Mouse (Mus musculus) urinary bladder, adult 18-20 months (tissue): ENCODE results near the gene Nfatc3.

Experiments used
- DNase-seq, 2 experiments: peaks; one replicate each; pipeline ENCODE4 v3.0.0; 2022; ENCODE audit warnings: low spot score in 2 of 2, mixed read lengths in 2 of 2

Gene Nfatc3

DNA sequence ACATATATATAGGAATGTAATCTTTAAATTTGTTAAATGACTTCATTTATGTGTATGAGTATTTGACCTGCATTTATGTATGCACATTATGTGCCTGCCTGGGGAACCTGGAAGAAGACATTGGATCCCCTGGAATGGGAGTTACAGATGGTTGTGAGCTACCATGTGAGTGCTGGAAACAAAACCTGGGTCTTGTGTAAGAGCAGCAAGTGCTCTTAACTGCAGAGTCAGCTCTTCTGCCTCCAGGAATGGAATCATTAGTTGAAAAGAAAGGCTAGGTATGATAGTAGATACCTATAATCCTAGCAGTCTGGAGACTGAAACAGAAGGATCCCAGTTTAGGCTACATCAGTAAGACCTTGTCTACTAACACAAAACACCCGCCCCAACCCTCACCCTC is 67.4 kb downstream of the Nfatc3 start:
- DNase-seq: no peak

DNA sequence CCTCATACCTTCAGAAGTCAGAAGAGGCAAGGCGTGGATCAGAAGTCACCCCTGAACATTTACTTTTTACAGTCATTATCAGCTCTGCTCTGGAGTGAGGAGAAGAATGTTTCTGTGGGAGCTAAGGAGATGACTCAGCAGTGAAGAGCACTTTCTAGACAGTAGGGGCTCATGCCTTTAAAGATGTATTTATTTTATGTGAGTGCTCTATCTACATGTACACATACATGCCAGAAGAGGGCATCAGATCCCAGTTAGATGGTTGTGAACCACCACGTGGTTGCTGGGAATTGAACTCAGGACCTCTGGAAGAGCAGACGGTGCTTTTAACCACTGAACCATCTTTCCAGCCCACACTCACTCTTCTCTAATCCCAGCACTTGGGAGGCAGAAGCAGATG is 68.4 kb downstream of the Nfatc3 start:
- no peak for DNase-seq

DNA sequence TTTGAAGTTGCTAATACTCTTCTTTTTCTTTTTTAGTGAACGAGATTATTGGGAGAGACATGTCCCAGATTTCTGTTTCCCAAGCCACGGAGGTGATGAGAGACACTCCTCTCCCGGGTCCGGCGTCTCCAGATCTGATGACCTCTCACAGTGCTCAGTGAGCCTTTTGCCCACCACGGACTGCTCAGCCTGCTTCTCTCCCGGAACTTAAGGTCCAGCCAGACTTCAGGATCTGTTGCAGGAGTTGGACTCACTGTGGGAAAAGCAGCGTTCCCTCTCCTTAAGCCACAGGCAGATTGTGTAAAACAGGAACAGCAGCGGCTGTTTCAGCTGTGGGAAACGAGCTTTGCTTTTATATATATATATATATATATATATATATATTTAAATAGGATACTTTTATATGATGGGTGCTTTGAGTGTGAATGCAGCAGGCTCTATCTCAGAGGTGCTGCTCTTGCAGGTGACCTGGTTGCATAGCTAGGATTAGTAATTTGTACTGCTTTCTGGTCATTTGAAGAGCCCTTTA is 69.3 kb downstream of the Nfatc3 start:
- no peak for DNase-seq

DNA sequence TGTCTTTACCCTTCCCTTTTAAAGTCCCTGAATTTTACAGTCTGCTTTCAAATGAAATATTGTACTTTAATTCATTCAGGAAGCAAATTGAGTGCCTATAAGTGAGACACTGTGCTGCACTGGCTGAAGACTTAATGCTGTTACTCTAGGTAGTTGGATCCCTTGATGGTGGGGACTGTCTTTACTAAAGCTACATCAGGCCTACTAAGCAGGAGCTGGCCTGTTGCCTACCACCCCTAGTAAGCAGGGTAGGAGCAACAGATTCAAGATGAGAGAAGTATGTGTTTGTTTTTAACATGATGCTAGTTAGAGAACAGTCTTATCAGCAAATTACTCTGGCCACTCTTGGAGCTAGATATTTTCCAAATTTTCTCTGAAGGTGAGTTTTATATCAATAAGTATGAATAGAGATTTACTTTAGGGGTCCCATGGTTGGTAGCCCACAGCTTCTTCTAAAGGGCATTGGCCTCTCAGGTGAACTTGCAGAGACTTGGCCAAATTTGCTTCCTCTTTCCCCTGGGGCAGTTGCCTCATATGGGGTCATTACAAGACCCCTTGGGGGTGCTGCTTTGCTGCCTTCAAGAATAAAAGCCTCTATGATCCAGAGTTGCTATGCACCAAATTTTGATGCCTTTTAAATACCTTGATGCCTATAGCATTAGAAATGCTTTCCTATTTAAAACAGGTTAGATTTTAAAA is 70.7 kb downstream of the Nfatc3 start:
- DNase-seq: no peak

DNA sequence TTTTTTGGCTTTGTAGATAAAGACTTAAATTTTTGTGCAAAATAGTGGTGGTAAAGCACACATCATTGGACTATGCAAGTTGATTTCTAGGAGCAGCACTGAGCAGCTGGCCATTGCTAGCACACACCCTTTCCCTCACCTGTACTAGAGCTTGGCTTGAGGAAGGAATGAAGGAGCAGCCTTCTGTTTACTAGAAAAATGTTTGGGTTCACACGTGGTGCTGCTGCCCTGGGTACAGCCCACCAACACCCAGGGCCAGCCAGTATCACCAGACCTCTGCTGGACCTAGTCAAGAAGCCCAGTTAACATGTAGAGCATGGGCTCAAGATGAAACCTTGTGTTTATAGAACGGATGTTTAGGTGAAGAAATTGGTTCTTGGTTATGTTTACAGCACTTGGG is 71.4 kb downstream of the Nfatc3 start:
- peak in 1 of 2 experiments; percentile 10 for DNase-seq

DNA sequence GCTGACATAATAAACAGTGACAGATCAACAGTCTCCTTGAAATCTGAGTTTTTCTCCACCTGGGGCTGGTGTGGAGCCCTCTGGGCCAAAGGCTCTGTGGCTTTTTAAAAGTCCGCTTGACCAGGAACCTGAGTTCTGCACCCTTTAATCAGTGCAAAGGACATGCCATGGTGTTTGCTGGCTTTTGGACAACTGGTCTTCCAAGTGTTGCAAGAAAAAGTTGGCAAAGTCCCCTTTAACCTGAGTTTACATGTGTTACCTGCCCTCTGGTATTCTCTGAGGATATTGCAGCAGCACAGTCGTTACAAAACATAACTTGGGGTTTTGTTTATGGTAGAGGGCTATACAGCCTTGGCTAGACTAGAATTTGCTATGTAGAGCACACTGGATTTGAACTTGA is 71.9 kb downstream of the Nfatc3 start:
- no peak for DNase-seq

DNA sequence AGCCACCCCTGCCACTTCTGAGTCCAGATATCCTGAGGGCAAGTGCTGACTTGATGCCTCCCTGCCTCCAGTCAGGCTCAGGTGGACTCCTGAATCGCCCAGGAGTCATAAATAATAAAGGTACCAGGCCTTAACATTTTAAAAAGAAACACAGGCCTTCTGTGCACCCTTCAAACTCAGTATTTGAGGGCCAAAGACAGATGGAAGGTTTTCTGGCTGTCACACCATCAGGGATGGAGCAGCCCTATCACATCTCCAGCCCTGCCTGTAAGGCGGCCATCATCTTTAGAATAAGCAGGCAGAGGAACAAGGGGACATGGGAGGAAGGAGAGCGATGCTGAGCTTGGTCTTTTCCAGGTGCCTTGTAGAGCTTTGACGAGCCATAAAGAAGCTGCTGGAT is 72.4 kb downstream of the Nfatc3 start:
- peak in 1 of 2 experiments; percentile 19 for DNase-seq

DNA sequence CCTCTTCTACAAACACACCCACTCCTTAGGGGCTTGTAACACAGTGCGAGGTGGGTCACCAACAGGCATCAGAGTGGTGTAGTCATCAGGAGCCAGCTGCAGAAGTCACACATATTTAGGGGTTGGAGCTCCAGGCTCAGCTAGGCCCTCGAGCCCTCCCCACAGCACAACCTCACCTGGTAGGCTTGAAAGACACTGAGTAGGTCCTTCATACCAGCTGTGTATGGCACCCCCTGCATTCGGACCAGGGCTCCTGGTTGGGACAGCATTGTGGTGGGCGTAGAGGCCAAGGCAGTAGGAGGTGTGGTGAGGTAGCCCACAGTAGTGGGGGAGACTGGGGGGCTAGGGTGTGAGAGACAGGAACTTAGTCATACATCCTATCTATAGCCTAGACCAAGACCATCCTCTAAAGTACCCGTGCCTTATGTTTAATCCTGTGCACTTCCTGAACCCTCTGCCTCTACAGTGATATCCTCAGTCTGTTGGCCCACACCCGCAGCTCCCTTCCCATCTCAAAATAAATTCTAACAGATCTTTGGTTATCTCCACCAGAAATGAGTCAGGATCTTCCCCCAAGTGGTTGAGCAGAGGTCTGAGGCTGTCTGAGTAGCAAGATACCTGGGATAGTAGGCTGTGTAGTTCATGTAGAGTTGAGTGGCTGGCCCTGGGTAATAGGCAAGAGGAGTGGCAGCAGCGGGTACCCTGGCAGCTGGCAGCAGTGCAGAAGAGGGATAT is 73.0 kb downstream of the Nfatc3 start:
- peak in 1 of 2 experiments; percentile 10 for DNase-seq

DNA sequence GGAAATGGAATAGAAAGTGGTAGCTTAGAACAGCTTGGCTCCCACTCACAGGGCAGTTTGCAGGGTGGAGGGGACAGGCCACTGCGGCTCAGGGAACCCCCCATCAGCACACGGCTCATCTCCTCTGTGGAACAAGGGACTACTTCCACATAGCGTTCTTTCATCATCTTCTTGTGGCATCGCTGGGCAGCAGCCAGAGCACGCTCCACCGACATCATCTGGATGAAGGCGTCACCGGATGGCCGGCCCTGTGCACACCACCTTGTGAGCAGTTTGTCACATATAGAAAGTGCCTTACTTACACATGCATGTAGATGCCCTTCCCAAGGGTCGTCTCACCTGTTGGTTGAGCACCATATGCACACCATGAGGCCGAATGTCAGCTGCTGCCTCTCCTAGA is 73.7 kb downstream of the Nfatc3 start:
- DNase-seq: no peak

DNA sequence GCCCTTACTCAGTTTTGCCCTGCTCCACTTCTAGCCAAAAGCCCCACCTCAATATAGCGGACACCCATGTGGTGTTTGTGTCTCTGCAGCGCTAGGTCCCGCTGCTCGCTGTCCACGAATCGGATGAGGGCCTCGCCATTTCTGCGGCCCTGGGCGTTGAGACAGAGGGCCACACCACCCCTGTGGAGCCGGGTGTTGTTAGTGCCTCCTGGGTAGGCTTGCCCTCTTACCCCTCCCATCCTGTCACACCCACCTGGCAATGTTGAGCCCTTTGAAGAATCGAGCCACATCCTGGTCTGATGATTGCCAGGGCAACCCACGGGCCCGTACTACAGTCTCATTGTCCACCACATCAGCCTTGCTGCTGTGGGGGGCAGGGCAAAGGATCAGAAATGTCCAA is 74.9 kb downstream of the Nfatc3 start:
- DNase-seq: peak in 1 of 2 experiments; percentile 14

DNA sequence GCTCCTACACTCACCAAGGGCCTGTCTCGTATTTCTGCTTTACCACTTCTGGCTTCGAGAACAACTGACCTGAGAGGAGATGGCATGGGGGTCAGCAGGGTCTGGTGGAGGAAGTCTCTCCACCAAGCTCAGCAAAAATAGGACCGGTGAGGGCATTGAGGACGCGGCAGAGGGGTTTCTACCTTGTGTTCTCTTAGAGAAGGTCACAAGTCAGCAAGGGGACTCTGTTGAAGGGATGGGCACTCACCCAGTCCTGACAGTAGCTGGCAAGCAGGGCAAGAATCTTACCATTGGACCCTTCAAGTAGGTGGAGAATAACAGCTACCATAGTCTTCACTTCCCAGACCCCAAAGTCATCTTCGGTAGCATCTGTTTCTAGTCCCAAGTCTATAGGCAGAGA is 75.3 kb downstream of the Nfatc3 start:
- DNase-seq: no peak

DNA sequence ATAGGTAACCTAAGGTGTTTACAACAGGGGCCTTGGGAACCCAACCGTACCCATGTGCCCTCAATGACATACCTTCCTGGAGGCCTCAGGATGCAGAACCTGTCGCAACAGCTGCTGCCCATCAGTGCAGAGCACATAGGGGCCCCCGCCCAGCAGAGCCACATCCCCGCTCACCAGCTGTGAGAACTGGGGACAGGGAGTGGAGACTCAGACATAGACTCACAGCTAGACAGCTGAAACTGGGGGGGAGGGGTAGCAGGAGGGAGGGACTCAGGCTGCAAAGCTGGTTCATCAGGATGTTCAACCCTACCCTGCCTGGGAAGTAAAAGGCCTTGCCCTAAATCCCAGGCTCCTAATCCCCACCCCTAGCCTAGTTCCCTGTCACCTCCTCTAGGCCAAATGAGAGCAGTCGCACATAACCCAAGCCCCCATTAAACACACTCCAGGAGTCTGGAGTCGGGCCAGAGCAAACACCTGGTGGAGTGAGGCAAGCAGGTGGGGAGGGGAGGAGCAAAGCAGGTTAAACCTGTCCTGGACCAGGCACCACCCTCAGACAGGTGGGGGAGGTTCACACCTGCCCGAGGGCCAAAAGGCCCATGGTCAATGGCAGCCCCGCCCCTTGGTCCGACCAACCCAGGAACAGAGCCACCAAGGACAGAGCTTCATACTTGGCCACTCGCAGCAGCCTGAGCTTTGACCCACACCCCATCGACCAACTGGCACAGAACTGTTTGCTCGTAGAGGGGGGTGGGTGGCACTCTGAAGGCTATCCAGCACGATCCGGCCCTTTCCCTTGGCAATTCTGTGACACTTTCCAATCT is 76.3 kb downstream of the Nfatc3 start:
- DNase-seq: peak; percentile 87 to 88

DNA sequence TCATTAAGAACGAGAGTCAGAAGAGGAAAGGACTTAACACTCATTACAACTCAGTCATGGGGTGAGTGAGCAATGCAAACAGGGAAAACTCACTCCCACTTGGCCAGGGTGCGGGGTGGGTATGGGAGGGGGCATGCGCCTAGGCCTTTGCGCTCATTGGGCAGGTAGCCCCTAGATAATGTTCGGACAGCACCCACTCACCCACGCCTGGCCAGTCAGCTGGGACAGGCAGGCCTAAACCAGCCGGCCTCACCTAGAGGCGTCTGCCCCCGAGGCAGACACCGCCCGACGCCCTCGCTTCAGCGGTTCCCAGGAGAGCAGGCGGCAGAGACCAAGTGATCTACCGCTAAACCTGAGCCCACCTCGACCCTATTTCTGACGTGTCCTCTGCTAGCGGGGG is 77.0 kb downstream of the Nfatc3 start:
- peak in 1 of 2 experiments; percentile 38 for DNase-seq

DNA sequence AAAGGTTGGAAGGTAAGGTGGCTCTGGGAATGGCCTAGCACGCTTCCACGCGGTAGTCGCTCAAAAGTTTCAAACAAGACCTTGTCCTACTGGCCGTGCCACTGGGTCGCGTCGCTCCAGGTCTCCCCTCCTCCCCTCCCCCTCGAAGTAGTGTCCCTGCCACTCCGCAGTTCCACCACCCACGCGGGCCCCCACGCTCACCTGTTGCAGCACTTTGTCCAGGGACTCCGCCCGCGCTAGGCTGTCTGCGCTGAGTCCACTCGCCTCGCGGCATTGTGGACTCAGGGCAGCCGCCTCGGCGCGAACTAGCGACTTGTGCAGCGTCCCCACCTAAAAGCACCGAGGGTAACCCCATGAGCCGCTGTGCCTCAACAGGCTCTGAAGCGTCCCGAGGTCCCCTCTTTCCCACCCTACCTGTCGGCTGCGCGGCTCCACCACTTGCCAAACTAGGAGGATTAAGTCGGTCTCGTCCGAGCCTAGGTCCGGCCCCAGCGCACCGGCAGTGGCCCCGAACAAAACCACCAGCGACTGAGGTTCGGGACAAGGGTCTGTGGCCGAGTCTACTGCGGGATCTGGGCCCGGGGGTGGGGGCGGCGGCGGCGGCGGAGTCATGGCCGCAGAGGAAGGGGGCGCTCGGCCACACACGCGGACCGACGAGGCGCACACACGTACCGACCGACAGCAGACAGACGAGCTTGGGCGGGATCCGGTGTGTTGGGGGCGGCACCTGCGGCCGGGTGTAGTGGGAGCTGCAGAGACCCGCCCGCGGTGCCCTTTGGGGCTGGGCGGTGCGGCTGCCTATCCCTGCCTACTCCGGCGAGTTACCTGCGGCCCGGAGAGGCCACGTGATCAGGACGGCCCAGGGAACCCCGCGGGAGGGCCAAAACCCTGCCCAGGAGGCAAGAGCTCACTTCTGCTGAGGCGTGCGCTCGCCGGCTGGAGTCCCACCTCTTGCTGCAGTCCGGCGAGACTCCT is 77.8 kb downstream of the Nfatc3 start, which contains the start of gene Esrp2:
Gene Esrp2 (minus strand): TSS at position 819 of the 975 bp plus-strand sequence.
- DNase-seq: peak; percentile 72 to 88

DNA sequence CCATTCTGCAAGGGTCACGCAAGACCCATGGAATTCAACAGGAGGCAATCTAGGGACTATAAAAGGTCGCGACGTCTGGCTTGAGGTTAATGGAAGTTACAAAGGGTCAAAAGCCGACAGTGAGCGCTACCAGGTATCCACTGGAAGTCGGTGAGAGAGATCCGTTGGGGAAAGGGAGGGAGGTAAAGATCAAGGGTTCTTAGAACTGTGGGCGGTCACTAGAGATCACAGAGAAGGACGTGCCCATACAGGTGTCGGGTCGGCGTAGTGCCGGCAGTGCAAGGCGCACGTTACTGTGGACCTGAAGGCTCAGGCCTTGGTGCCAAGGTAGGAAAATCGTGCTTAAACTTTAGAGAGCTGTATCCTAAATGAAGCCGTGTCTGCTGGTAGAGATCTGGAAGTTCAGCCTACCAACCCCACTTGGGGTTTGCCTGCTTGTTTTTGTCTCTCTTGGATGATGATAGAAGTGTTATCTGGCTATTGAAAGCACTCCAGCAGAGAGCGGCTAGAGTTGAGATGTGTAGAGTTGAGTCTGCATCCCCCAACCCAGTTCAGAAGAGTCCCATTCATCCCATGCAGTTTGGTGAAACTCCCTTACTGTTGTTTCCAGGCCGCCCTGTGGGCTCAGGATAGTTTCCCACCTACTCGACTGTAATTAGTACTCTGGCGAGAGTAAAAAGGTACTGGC is 78.7 kb downstream of the Nfatc3 start:
- peak in 1 of 2 experiments; percentile 41 for DNase-seq

DNA sequence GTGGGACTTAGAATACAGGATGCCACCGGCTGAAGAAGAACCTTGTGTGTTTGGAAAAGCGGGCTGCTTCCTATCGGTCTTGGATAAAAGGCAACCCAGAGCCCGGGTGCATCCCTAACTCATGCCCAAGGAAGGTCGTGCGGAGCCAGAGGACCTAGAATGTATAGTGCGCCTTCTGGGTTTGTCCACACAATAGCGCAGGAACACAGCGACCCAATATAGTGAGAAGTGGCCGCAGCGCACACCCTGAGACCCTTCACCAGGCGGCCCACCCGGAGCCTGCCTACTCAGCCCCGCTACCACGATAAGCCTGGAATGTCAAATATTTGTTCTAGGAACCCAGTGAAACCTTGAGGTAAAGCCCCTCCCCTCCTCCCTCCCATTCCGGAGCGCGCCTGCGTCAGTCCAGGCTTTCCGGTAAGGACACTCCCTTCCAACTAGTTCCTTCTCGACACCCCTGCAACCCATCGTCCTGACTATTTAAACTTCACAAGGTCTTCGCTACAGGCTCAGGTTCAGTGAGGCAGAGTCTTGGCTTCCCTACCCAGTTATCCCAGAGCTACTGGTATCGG is 79.4 kb downstream of the Nfatc3 start:
- DNase-seq: peak; percentile 65 to 80

DNA sequence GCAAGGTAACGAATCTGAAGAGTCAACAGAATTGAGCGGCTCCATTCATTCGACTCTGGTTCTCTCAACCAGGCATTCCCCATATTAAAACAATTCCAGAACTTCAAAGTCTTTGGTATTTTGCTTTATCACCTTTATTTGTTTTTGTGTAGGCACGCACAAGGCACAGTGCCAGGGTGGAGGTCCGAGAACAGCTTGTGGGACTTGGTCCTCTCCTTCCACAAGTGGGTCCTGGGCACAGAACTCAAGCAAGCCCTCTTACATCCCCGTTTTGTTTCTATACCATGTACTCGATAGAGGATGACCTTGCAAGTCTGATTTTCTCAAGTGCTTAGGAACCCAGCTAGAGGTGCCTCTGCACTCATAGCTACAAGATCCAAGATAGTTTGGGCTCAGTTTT is 80.0 kb downstream of the Nfatc3 start:
- DNase-seq: no peak

DNA sequence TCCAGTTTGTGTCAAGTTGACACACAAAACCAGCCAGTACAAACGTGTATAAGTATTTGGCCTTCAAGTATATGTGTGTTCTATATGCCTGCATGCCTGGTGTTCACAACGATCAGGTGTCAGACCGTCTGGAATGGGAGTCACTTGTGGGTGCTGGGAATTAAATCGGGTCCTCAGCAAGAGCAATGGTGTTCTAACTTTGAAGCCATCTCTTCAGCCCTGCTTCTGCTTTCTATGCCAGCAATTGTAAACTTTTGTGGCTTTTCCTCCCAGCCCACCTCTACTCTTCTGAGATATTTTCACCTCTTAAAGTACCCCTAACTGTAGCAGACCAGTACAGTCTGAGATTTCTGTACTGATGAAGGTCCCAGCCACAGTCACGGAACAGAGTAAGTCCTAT is 81.6 kb downstream of the Nfatc3 start:
- no peak for DNase-seq

DNA sequence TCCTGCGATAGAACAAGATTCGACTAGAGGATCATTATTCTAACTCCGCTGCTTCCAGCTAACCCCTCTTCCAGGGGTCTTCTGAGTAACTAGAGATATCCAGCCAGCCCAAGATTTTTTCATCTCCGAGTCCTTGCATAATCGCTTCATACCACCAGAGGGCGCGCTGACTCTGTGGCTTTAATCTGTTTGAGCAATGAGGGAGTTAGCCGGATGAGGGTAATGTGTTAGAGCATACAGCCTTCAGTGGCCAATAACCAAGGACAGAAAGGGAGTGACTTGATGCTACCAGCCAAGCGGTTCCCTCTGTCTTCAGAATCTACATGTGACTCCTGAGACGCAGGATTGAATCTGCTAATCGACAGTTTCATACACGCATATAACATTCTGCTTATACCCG is 82.1 kb downstream of the Nfatc3 start:
- DNase-seq: peak in 1 of 2 experiments; percentile 68

DNA sequence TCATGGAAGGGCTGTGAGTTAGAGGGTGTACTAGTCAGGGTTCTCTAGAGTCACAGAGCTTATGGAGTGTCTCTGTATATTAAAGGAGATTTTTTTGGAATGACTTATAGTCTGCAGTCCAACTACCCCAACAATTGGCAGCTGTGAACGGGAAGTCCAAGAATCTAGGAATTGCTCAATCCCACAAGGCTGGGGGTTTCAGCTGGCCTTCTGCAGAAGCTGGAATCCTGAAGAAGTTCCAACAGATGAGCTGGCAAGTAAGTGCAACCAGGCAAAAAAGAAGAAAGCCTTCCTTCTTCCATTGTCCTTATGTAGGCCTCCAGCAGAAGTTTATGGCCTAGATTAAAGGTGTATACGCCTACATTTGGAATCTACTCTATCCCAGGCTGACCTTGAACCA is 86.7 kb downstream of the Nfatc3 start:
- no peak for DNase-seq
